Mouse (Mus musculus): ENCODE measurements at regions not wholly inside any gene's neighbourhood (a gene's known extent, or its start where the extent isn't known, plus 50 kb on each side); places are given as distances from the start of the nearest gene placed in this dataset.
"Not testable (repeated sequence)": the region's sequence is repeated elsewhere in the genome, so short reads cannot be mapped to it uniquely, and the experiment has no call there.

GRCm38 (mm10) chr10:6598586-6598985, 159.7 kb upstream of the Oprm1 start:
- not testable (repeated sequence) for DNase-seq

- DNase-seq = no peak
Measured at GRCm38 (mm10) chr10:6647576-6647975, 110.7 kb upstream of the Oprm1 start.

- DNase-seq = no peak
Measured at GRCm38 (mm10) chr10:6685308-6686080, 72.8 kb upstream of the Oprm1 start.

GRCm38 (mm10) chr10:6686081-6686474, 72.2 kb upstream of the Oprm1 start:
- DNase-seq = no peak
